Mouse (Mus musculus) small intestine, adult 2 months (tissue): ENCODE data around the gene Phyhipl. TPM values are rescaled to one million over a fixed set of nuclear protein-coding genes. Genes with fewer than 3 reads are reported as not detected.

ENCODE experiments used
- H3K27ac ChIP-seq: fragments of 200-500 bp; 2 replicates; pipeline ENCODE4 v1.5.1; 2012; ENCODE audit warnings: low read depth, low read length, control low read depth, inconsistent platforms; ENCODE audit not compliant: insufficient read depth
- H3K27me3 ChIP-seq: fragments of 200-500 bp; 2 replicates; pipeline ENCODE4 v1.6.1; 2012; ENCODE audit warnings: mild to moderate bottlenecking, moderate library complexity, low read length, inconsistent platforms; ENCODE audit not compliant: control insufficient read depth, insufficient read depth
- H3K36me3 ChIP-seq: fragments of 200-500 bp; 2 replicates; pipeline ENCODE4 v1.6.1; 2012; ENCODE audit warnings: mild to moderate bottlenecking, low read length, control low read depth, inconsistent platforms; ENCODE audit not compliant: control insufficient read depth, insufficient read depth
- H3K4me1 ChIP-seq: fragments of 200-500 bp; 2 replicates; pipeline ENCODE4 v1.6.1; 2012; ENCODE audit warnings: low read length, inconsistent platforms, mixed read lengths; ENCODE audit not compliant: control insufficient read depth, insufficient read depth, insufficient read length
- H3K4me3 ChIP-seq: fragments of 200-500 bp; 2 replicates; pipeline ENCODE4 v1.5.1; 2012; ENCODE audit warnings: low read depth, mild to moderate bottlenecking, control low read depth, inconsistent platforms, low read length, moderate library complexity
- CTCF ChIP-seq: fragments of 200-500 bp; IDR thresholded peaks from 2 replicates; pipeline ENCODE4 v1.5.1; 2012; ENCODE audit warnings: low read depth, mild to moderate bottlenecking, control low read depth, inconsistent platforms, low read length, moderate library complexity, mixed read lengths; ENCODE audit not compliant: insufficient replicate concordance, insufficient read length; ENCODE audit errors: extremely low read depth
- POLR2A ChIP-seq: fragments of 200-500 bp; IDR thresholded peaks from 2 replicates; pipeline ENCODE4 v1.6.1; 2012; ENCODE audit warnings: low read depth, mild to moderate bottlenecking, control low read depth, inconsistent platforms, low read length, moderate library complexity
- WGBS: fragments of 180-500 bp; shearing (Covaris S2); methylation state at CpG from one replicate; pipeline ENCODE4 v1.1.7; 2018; 5-methylcytosine and 5-hydroxymethylcytosine counted together
- polyA plus RNA-seq: library from polyadenylated mRNA; depleted of rRNA; stranded (reverse); fragments of >200 nt; gene quantifications from 2 replicates; pipeline ENCODE4 v1.2.3, GENCODE M21; 2012

The Phyhipl gene
- polyA plus RNA-seq, 1 experiment: not detected

- no peak overlapping the region for H3K27ac ChIP-seq
- TF ChIP-seq CTCF: no peak
- H3K4me3 ChIP-seq: no peak overlapping the region
- H3K4me1 ChIP-seq: no peaks in the 10 kb centered on the region
- H3K27me3 ChIP-seq: no peaks in the 10 kb centered on the region
- H3K36me3 ChIP-seq: no peaks in the 10 kb centered on the region
- 86% methylated on average over 6 of the region's 6 CpGs for WGBS
Observed at GRCm38 (mm10) chr10:70542857-70543256, 112.9 kb downstream of the Phyhipl start.

DNA sequence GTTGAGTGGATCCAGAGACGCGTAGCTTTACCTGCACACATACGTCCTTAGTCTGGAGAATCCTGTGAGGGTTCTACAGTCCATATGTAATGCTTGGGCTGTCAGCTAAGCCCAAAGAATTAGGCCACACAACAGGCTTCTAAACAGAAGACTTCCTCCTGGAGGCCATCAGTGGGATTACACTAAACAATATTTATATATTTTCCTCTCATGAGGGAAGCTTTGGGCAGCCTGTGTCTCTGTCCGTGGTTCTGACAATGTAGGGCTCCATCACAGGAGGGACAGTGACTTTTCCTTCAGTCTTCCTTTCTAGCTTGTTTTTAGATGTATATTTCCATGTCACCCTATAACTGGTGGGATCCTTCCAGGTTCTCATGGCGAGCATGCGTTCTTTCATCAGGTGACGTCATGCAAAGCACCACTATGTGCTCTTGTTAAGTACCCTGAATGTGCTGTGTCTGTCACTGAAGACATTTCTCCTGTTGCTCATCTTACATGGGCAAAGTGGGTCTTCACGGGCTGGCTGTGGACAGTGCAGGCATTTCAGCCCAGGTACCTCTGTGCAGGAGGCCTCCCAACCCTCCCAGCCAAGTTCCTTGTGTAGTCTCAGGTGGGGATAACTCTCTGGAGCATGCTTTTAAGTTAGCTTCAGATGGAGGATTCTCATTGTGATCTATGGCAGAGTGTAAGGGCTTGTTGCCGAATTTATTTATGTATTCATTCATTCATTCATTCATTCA, 115.1 kb downstream of the Phyhipl start:
- Histone ChIP-seq H3K36me3 (no peaks in the 10 kb centered on the region), H3K4me1 (no peaks in the 10 kb centered on the region), H3K27ac (no peak overlapping the region), H3K4me3 (no peak overlapping the region), H3K27me3 (no peaks in the 10 kb centered on the region)
- no peak for TF ChIP-seq CTCF
- TF ChIP-seq POLR2A: no peak
- 83% methylated on average over 9 of the region's 9 CpGs for WGBS

- H3K27ac ChIP-seq: no peak overlapping the region
- no peaks in the 10 kb centered on the region for H3K27me3 ChIP-seq
- 91% methylated on average over 9 of the region's 9 CpGs for WGBS
- no peaks in the 10 kb centered on the region for H3K36me3 ChIP-seq
- H3K4me3 ChIP-seq: no peak overlapping the region
- no peaks in the 10 kb centered on the region for H3K4me1 ChIP-seq
- no peak for TF ChIP-seq POLR2A
- no peak for TF ChIP-seq CTCF
Observed at GRCm38 (mm10) chr10:70539251-70539650, 116.5 kb downstream of the Phyhipl start.

GRCm38 (mm10) chr10:70537694-70538093, 118.1 kb downstream of the Phyhipl start:
- H3K27me3 ChIP-seq: no peaks in the 10 kb centered on the region
- no peak overlapping the region for H3K27ac ChIP-seq
- 82% methylated on average over 10 of the region's 10 CpGs for WGBS
- H3K36me3 ChIP-seq: no peaks in the 10 kb centered on the region
- no peak overlapping the region for H3K4me3 ChIP-seq
- no peaks in the 10 kb centered on the region for H3K4me1 ChIP-seq
- TF ChIP-seq POLR2A (no peak), CTCF (no peak)

DNA sequence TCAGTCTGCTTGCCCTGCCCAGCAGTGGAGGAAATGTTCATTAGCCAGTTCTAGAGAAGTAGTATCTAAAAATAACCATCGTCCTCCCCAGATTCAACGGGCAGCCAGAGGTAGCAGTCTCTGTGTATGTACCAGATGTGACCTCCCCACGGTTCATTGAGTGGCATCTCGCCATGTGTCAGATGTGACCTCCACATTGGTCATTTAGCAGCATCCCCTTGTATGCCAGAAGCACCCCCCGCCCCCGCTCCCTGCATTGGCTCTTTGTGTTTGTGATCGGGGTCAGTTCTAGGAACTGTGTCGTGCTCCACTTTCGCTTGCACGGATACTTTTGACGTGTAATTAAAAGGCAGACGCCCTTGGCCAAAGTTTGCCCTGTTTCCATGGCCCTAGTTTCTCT, 120.4 kb downstream of the Phyhipl start:
- H3K4me1 ChIP-seq: no peaks in the 10 kb centered on the region
- 89% methylated on average over 12 of the region's 12 CpGs for WGBS
- H3K27me3 ChIP-seq: no peaks in the 10 kb centered on the region
- H3K4me3 ChIP-seq: no peak overlapping the region
- no peaks in the 10 kb centered on the region for H3K36me3 ChIP-seq
- TF ChIP-seq POLR2A (no peak), CTCF (no peak)
- no peak overlapping the region for H3K27ac ChIP-seq

- WGBS: 93% methylated on average over 10 of the region's 10 CpGs
- no peak for TF ChIP-seq CTCF
- TF ChIP-seq POLR2A: no peak
- no peak overlapping the region for H3K27ac ChIP-seq
- no peaks in the 10 kb centered on the region for H3K4me1 ChIP-seq
- no peak overlapping the region for H3K4me3 ChIP-seq
- H3K27me3 ChIP-seq: no peaks in the 10 kb centered on the region
- no peaks in the 10 kb centered on the region for H3K36me3 ChIP-seq
Observed at GRCm38 (mm10) chr10:70534571-70534970, 121.2 kb downstream of the Phyhipl start.

DNA sequence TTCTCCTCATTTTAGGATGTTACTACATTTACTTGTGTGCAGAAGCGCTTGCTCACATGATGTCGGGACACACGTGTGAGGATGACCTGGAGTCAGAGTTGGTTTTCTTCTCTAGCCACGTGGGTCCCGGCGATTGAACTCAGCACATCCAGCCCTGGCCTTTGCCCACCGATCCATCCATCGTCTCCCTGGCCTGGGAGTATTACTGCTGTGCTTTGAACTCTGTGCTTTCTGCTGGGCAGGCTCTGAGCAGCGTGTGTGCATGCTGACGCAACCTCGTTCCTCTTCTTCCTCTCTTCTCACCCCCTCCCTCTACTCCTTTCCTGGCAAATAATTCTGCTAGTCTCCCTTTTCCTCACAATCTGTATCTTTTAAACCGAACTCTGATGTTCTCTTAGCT, 121.8 kb downstream of the Phyhipl start:
- Histone ChIP-seq H3K4me1 (no peaks in the 10 kb centered on the region), H3K27me3 (no peaks in the 10 kb centered on the region), H3K27ac (no peak overlapping the region), H3K4me3 (no peak overlapping the region), H3K36me3 (no peaks in the 10 kb centered on the region)
- 85% methylated on average over 12 of the region's 12 CpGs for WGBS
- no peak for TF ChIP-seq CTCF
- no peak for TF ChIP-seq POLR2A
